26 mouse cellular contexts compared by ENCODE assay signal in genomic region chr9:84350223-84350622, GRCm38 (mm10).
DNase-seq lines count a peak whose midpoint lies in the region; ATAC-seq and TF ChIP-seq lines count a peak whose summit lies in the region.
"Had no signal": no experiment of that assay in that cellular context is flagged by ENCODE, and none has a peak within 500 bp of the region (broad histone marks: within the 10 kb centered on the region; RNA-seq: fewer than 3 reads in every experiment).

No protein-coding gene starts in this region.

- no peaks in the 10 kb centered on the region for H3K4me1 ChIP-seq in hindbrain, embryonic 11.5 days (replicated peaks; ENCODE audit: control insufficient read depth, insufficient read depth, low read length)
- H3K4me1 ChIP-seq in hindbrain, embryonic 10.5 days (replicated peaks), result no peaks in the 10 kb centered on the region
- no peaks in the 10 kb centered on the region for H3K4me1 ChIP-seq in hindbrain, embryonic 13.5 days (replicated peaks)
- no peaks in the 10 kb centered on the region for H3K4me1 ChIP-seq in neural tube, embryonic 14.5 days (ENCODE audit: control insufficient read depth, insufficient read depth, low read length)
- H3K4me1 ChIP-seq: embryonic facial prominence, embryonic 15.5 days; heart, embryonic 10.5 days; limb, embryonic 13.5 days; liver, embryonic 12.5 days had no signal

- no peaks in the 10 kb centered on the region for H3K36me3 ChIP-seq in hindbrain, embryonic 11.5 days (ENCODE audit: control insufficient read depth, insufficient read depth, low read length)
- no peaks in the 10 kb centered on the region for H3K36me3 ChIP-seq in hindbrain, embryonic 10.5 days
- no peaks in the 10 kb centered on the region for H3K36me3 ChIP-seq in hindbrain, embryonic 13.5 days
- H3K36me3 ChIP-seq in neural tube, embryonic 14.5 days (ENCODE audit: control insufficient read depth, insufficient read depth, low read length), result no peaks in the 10 kb centered on the region
- H3K36me3 ChIP-seq: embryonic facial prominence, embryonic 15.5 days; heart, embryonic 10.5 days; limb, embryonic 13.5 days; liver, embryonic 12.5 days had no signal

- H3K9me3 ChIP-seq in hindbrain, embryonic 11.5 days (ENCODE audit: control insufficient read depth, low read length), result no peaks in the 10 kb centered on the region
- no peaks in the 10 kb centered on the region for H3K9me3 ChIP-seq in hindbrain, embryonic 10.5 days
- no peaks in the 10 kb centered on the region for H3K9me3 ChIP-seq in hindbrain, embryonic 13.5 days
- H3K9me3 ChIP-seq in neural tube, embryonic 14.5 days (ENCODE audit: control insufficient read depth, low read length), result no peaks in the 10 kb centered on the region
- H3K9me3 ChIP-seq: embryonic facial prominence, embryonic 15.5 days; heart, embryonic 10.5 days; limb, embryonic 13.5 days; liver, embryonic 12.5 days had no signal

- no peak overlapping the region for H3K9ac ChIP-seq in hindbrain, embryonic 11.5 days (ENCODE audit: low read depth, low read length)
- H3K9ac ChIP-seq in hindbrain, embryonic 13.5 days, result no peak overlapping the region
- no peak overlapping the region for H3K9ac ChIP-seq in neural tube, embryonic 14.5 days (replicated peaks; ENCODE audit: low read depth, low read length)
- H3K9ac ChIP-seq: embryonic facial prominence, embryonic 15.5 days; limb, embryonic 13.5 days; liver, embryonic 12.5 days had no signal

- H3K27ac ChIP-seq in hindbrain, embryonic 11.5 days (ENCODE audit: low read depth, low read length), result no peak overlapping the region
- no peak overlapping the region for H3K27ac ChIP-seq in hindbrain, embryonic 10.5 days
- H3K27ac ChIP-seq in hindbrain, embryonic 13.5 days, result no peak overlapping the region
- no peak overlapping the region for H3K27ac ChIP-seq in neural tube, embryonic 14.5 days (ENCODE audit: low read depth, low read length)
- H3K27ac ChIP-seq: embryonic facial prominence, embryonic 15.5 days; heart, embryonic 10.5 days; layer of hippocampus, adult 2 months; limb, embryonic 13.5 days; liver, embryonic 12.5 days; stomach, postnatal 0 days had no signal

- no peak for DNase-seq in hindbrain, embryonic 11.5 days (ENCODE audit: low spot score)
- DNase-seq in hindbrain, embryonic 10.5 days (ENCODE audit: low spot score), result no peak
- peak; percentile 75 for DNase-seq in brain, embryonic 14.5 days (ENCODE audit: low read depth)
- no peak for DNase-seq in thymus, postnatal 4 days
- DNase-seq in heart, postnatal 25 days (ENCODE audit: low spot score), result no peak
- DNase-seq: adrenal gland, adult 8-10 months; cerebellum, adult 2 months; cerebellum, postnatal 36 days; embryo, embryonic 11 days; gastrocnemius, postnatal 10 days; kidney, postnatal 25 days; lung, adult 2 months; lung, postnatal 14 days; right cerebral cortex, adult 18-20 months; thymus, adult 2 months had no signal

- TF ChIP-seq CTCF in brain, embryonic 14.5 days (IDR thresholded peaks at IDR 0.05; ENCODE audit: borderline replicate concordance, extremely low read depth, insufficient read depth, insufficient read length), result no peak

- H3K27me3 ChIP-seq in hindbrain, embryonic 11.5 days (ENCODE audit: control insufficient read depth, insufficient read depth, low read length), result no peaks in the 10 kb centered on the region
- H3K27me3 ChIP-seq in hindbrain, embryonic 10.5 days (ENCODE audit: insufficient read depth, poor library complexity, severe bottlenecking), result no peaks in the 10 kb centered on the region
- no peaks in the 10 kb centered on the region for H3K27me3 ChIP-seq in hindbrain, embryonic 13.5 days
- no peaks in the 10 kb centered on the region for H3K27me3 ChIP-seq in neural tube, embryonic 14.5 days (ENCODE audit: control insufficient read depth, insufficient read depth, low read length)
- H3K27me3 ChIP-seq: embryonic facial prominence, embryonic 15.5 days; limb, embryonic 13.5 days; liver, embryonic 12.5 days had no signal

- no peak overlapping the region for H3K4me3 ChIP-seq in hindbrain, embryonic 11.5 days (ENCODE audit: low read depth, low read length)
- no peak overlapping the region for H3K4me3 ChIP-seq in hindbrain, embryonic 10.5 days
- H3K4me3 ChIP-seq in hindbrain, embryonic 13.5 days, result no peak overlapping the region
- H3K4me3 ChIP-seq in neural tube, embryonic 14.5 days (ENCODE audit: low read depth, low read length), result no peak overlapping the region
- H3K4me3 ChIP-seq: embryonic facial prominence, embryonic 15.5 days; heart, embryonic 10.5 days; layer of hippocampus, adult 2 months; limb, embryonic 13.5 days; liver, embryonic 12.5 days had no signal

- H3K4me2 ChIP-seq in hindbrain, embryonic 11.5 days (replicated peaks; ENCODE audit: low read depth, low read length), result no peak overlapping the region
- no peak overlapping the region for H3K4me2 ChIP-seq in hindbrain, embryonic 13.5 days
- no peak overlapping the region for H3K4me2 ChIP-seq in neural tube, embryonic 14.5 days (ENCODE audit: low read depth, low read length)
- H3K4me2 ChIP-seq: embryonic facial prominence, embryonic 15.5 days; limb, embryonic 13.5 days; liver, embryonic 12.5 days had no signal

- TF ChIP-seq POLR2A in brain, embryonic 14.5 days (IDR thresholded peaks at IDR 0.05; ENCODE audit: borderline replicate concordance, extremely low read depth, insufficient read depth, insufficient read length, poor library complexity, severe bottlenecking), result no peak

- 0 out of 2 replicates have a peak, but pooled peaks have one; percentile 35 for ATAC-seq in hindbrain, embryonic 11.5 days (ENCODE audit: low FRiP score)
- ATAC-seq in hindbrain, embryonic 13.5 days (ENCODE audit: low FRiP score), result peak; percentile 21; the same call in 1 of the 2 replicates
- peak; percentile 75 for ATAC-seq in neural tube, embryonic 14.5 days (ENCODE audit: low read depth)
- ATAC-seq: activated CD4-positive, CD25-positive, alpha-beta regulatory T cell, adult 4 months; intestine, embryonic 16.5 days; liver, embryonic 12.5 days; midbrain, embryonic 16.5 days had no signal

- WGBS in hindbrain, embryonic 11.5 days, result 62% methylated on average over 2 of the region's 2 CpGs
- WGBS in hindbrain, embryonic 10.5 days, result 61% methylated on average over 2 of the region's 2 CpGs
- WGBS in hindbrain, embryonic 13.5 days, result 40% methylated on average over 2 of the region's 2 CpGs
- WGBS in neural tube, embryonic 14.5 days, result 34% methylated on average over 2 of the region's 2 CpGs

- intact Hi-C loops in heart, postnatal 25 days (cut with DNase I), result no loop called here

Comparison
In these comparisons a context has a peak if more than half of its experiments do, and no peak if none do; other contexts are left out.
1. ATAC-seq: peak in every context shown above with its lines; median percentile 75 in neural tube, embryonic 14.5 days; 35 in hindbrain, embryonic 11.5 days; 21 in hindbrain, embryonic 13.5 days.